Mouse (Mus musculus) left cerebral cortex, adult 9 months (tissue): Measurements from ENCODE around the gene Aurkc.
"Not testable (repeated sequence)": the region's sequence is repeated elsewhere in the genome, so short reads cannot be mapped to it uniquely, and the experiment has no call there.

Experiments
- DNase-seq, 2 experiments: peaks; one replicate each; pipeline ENCODE4 v3.0.0; 2022; ENCODE audit warnings: low spot score in 2 of 2

Aurkc gene

DNA sequence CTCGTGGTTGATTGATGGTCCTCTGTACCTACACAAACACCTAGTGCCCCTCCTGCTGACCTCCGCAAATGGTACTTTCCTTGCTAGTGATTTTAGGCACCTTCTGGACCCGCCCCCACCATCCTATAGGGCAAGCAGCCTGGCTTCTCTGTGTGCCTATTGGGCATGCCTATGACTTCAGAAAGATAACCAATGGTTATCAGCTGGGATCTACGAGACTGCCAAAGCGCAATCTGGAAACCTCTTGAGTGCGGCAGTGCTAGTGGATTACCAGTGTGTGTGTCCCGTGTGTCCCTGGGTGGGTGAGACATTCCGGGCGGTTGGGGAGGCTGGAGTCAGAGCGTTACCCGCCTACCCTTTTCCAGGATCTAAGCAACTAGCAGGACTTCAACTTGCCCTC is at the start of gene Aurkc:
Gene Aurkc, plus strand, starts transcription at position 50 of the 400 bp plus-strand sequence.
- DNase-seq: not testable (repeated sequence)

DNA sequence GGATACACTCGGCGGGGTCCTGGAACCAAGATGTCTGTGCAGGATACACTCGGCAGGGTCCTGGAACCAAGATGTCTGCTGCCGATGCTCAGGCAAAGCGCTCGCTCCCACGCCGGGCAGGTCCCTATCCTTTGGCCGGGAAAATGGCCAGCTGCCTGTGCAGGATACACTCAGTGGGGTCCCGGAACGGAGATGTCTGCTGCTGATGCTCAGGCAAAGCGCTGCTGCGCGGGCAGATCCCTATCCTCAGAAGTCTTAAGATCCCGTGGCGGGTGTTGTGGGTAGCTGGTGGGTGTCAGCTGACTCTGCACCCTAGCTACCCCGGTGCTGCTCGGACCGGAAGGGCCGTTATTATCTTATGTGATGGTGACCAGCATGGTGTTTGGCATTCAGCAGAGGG is 47.0 kb upstream of the Aurkc start:
- DNase-seq: not testable (repeated sequence)

DNA sequence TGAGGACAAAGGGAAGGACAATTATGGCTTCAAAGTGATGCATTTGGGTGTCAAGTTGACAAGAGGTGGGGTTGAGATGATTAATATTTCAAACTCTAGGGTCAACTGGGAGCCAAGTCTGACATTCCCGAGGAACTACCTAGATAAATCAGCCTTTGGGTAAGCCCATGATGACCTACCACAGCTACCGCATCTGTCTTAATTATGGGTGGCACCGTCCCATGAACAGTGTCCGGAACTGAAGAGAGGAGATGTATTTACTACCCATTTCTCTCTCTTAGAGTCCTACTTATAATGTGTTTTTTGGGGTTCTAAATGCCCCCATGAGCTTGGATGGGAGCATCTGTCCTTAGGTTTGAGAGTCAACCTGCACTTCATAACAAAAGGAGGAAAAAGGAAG is 38.5 kb upstream of the Aurkc start:
- DNase-seq: no peak

DNA sequence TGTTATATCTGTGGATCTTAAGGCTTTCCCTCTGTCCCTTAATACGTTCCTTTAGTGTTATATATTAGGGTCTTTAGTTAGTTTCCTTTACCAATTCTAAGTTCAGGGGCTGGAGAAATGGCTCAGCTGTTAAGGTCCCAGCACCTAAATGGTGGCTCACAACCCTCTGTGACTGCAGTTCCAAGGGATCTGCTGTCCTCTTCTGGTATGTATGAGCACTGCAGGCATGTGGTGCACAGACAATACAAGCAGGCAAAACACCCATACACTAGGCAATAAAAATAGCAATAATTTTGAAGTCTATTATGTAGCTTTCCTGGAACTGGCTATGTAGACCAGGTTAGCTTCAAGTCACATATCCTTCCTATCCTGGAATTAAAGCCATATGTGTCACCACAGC is 36.5 kb upstream of the Aurkc start:
- no peak for DNase-seq

DNA sequence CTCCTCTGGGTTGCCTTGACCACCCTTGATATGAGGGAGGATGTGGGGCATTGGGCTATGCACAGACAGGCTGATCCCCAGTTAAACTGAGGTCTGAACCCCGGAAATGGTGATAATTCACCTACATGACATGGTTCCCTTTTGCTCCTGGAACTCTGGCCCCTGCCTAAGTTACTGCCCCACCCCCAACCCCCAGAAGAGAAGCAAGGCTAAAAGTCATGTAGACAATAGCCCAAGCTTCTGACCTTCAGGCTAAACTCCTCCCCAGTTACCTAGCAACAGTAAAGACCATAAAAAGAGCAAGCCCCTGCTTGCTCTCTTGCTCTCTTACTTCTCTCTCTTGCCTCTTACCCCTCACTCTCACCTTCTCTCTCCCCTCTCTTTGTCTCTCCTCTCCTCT is 21.5 kb upstream of the Aurkc start:
- DNase-seq: no peak

DNA sequence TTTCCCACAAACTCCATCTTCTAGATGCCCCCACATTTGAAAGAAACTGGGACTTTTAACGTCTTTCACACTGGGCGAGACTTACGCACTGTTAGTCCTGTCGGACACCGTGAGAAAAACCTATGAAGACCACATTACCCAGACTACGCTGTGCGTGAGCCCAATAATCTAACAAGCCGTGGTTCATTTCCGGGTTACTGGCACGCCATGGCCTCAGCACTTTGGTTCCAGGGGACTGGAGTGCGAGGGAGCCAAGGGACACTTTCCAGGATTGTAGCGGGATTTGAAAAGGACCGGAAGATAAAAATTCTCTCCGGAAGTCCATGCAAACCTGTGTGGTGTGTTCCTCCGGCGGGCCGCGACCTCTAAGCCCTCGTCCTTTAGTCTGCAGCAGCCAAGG is 18.2 kb upstream of the Aurkc start:
- DNase-seq: no peak

DNA sequence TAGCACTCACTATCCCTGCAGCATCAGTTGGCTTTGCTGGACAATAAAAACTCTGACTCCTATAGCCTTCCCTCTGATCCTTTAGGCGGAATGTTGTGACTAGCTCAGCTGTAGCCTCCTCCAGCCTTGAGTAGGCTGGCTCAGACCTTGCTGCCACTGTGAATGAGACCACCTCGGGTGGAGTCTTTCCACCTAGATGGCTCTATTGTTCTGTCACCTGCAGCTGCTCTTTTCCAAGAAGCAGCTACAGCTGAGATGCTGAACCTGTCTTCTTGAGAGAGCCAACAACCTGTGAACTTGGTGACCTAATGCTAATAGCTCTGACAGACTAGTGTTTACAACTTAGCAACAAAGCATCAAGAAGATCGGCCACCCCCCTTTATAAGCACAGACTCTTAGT is 3.8 kb downstream of the Aurkc start:
- DNase-seq: not testable (repeated sequence)

DNA sequence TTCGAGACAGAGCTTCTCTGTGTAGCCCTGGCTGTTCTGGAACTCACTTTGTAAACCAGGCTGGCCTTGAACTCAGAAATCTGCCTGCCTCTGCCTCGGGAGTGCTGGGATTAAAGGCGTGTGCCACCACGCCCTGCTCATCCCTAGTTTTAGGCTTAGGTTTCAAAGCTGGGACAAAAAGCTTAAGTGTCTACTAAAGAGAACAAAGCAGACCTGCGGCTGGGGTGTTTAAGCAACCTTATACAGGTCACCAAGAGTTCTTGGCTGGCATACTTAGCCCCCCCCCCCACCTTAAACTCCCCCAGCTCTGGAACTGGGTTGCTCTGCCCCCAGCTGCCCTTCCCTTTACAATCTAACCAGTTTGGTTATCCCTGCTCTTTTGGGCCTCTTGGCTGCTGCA is 10.3 kb downstream of the Aurkc start:
- DNase-seq: not testable (repeated sequence)

DNA sequence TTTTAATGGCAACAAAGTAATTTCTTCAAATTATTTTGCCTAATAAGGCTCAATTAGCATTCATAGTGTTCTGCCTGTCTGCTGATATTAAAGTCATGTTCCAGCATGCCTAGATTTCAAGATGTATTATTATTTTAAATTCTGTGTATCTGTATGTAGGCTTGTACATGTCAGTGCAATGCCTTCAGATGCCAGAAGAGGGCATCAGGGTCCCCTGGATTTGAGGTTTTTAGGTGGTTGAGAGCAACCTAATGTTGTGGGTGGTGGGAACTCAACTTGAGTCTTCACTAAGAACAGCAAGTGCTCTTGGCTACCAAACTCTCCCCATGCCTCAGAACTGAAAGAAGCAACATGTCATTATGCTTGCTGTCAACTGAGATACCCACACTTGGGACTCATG is 32.3 kb downstream of the Aurkc start:
- DNase-seq: no peak

DNA sequence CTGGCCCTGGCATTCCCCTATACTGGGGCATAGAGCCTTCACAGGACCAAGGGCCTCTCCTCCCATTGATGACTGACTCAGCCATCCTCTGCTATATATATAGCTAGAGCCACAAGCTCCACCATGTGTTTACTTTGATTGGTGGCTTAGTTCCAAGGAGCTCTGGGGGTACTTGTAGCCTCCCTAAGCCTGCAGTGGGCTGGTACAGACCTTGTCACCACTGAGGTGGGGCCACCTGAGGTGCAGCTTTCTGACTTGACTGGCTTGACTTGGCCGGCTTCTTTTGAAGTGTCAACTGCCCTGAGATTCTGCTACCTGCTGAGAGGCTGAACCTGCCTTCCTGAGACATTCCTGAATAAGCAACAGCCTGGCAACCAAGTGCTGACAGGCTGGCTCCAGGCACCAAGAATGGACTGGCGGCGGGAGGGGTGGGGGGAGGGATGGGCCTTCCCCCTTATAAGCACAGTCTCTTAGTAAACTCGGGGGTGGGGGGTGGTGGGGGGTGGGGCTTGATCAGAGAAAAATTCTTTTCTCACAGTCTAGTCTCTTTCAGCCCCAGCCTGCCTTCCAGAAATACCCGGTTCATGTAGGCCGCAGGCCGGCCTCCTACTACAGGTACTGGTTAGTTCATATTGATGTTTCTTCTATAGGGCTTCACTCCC is 54.7 kb downstream of the Aurkc start:
- not testable (repeated sequence) for DNase-seq
